Mouse (Mus musculus) right cerebral cortex, postnatal 14 days (tissue): ENCODE measurements around the gene Slc4a3.

Source experiments
- DNase-seq: peaks from one replicate; pipeline ENCODE4 v3.0.0; 2022

Gene Slc4a3

GRCm38 (mm10) chr1:75524679-75525078 is 21.4 kb upstream of the Slc4a3 start:
- no peak for DNase-seq

DNA sequence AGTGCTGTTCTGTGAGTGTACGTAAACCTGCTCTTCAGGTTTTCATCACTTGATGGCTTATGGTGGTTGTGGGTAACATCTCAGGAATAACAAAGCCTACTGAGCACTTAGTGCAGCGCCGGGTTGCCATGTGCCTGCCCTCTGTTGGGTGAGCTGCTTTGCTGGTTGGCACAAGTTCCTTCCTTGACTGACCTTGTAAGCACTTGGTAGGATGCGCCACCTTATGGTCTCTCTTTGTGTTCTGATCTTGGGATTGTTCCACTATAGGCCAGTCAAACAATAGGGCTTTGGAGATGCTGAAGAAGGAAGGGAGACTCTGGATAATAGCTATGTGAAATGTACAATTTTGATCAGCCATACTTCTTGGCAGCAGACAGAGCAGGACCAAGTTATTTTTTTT is 15.5 kb upstream of the Slc4a3 start:
- DNase-seq: no peak

DNA sequence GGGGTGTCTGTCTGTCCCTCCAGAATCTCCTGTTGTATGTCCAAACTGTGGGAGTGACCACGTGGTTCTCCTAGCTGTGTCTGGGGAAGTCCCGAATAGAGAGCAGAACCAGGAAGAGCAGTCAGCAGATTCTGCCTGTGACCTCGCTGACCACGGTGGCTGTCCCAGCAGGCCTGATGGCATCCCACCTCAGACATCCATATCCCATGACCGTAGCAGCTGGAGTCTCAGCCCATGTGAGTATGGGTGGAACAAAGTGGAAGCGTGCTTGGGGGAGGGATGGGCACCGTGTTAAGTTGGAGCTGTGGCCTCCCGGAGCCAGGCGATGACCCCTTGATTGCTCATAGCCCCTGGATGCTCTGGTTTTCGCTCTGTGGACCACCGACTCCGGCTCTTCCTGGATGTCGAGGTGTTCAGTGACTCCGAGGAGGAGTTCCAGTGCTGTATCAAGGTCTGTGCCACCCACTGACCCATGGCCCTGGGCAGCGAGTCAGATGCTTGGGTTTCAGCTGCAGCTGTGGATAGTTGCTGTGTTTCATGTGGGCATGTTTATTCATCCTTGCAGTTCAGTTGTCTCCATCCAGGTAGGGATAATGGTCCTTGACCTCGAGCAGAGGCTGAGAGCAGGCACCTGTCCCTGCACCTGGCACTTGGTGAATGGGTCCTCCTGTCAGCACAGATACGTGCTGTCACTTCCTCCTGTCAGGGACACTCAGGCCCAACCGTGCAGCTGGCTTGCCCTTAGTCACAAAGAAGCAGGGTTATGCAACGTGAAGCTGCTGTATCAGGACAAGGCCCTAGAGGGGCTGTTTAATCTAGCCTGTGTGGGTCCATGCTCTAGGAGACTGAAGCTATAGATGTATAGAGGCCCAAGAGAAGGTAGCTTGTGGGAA is 13.5 kb upstream of the Slc4a3 start:
- DNase-seq: no peak

- DNase-seq: no peak
Observed at GRCm38 (mm10) chr1:75533325-75534252, 12.5 kb upstream of the Slc4a3 start.

DNA sequence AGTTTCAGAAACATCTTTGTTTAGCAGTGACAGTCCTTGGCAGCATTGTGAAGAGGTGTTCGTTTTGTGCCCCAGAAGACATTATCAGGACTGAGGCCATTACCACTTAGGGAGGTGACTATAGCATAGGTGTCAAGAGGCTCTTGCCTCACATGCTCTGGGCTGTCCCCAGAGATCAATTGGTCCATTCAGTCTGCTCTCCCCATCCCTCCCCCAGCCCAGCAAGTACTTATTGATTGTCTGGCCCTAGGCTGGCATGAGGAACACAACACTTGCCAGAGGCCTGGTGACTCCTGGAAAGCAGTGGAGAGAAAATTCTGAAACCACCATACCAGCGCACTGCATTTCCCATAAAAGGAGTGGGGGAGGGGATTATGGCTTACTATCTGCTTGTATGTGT is 8.5 kb upstream of the Slc4a3 start:
- no peak for DNase-seq

DNA sequence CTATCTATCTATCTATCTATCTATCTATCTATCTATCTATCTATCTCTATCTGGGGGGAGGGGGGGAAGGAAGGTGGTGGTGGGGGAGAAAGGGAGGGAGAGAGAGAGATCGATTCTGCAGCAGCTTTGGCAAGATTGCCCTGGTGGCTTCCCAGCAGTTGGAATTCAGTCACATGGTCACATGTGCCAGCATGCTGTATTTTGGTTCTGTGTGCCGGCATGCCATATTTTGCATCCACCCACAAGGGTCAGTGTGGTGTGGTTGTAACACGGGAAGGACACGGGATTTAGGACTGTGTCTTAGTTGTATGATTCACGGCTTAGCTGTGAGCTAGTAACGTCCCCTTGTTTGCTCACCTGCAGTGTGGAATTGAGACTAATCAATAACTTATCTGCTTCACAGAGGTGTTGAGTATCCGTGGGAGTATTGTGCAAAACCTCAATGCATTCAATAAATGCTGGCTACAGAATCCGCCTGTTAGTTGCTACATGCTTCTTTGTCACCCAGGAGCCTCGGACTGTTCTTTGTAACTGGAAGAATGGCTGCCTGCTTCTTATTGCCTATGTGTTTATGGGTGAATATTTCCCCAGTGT is 7.4 kb upstream of the Slc4a3 start:
- DNase-seq: no peak

- no peak for DNase-seq
Observed at GRCm38 (mm10) chr1:75541496-75541895, 4.6 kb upstream of the Slc4a3 start.

GRCm38 (mm10) chr1:75544351-75544750 is 1.7 kb upstream of the Slc4a3 start:
- no peak for DNase-seq

GRCm38 (mm10) chr1:75547351-75547750 is 1.3 kb downstream of the Slc4a3 start:
- DNase-seq: no peak

- no peak for DNase-seq
Observed at GRCm38 (mm10) chr1:75548083-75548482, 2.0 kb downstream of the Slc4a3 start.

- DNase-seq: no peak
Observed at GRCm38 (mm10) chr1:75548871-75549270, 2.8 kb downstream of the Slc4a3 start.

DNA sequence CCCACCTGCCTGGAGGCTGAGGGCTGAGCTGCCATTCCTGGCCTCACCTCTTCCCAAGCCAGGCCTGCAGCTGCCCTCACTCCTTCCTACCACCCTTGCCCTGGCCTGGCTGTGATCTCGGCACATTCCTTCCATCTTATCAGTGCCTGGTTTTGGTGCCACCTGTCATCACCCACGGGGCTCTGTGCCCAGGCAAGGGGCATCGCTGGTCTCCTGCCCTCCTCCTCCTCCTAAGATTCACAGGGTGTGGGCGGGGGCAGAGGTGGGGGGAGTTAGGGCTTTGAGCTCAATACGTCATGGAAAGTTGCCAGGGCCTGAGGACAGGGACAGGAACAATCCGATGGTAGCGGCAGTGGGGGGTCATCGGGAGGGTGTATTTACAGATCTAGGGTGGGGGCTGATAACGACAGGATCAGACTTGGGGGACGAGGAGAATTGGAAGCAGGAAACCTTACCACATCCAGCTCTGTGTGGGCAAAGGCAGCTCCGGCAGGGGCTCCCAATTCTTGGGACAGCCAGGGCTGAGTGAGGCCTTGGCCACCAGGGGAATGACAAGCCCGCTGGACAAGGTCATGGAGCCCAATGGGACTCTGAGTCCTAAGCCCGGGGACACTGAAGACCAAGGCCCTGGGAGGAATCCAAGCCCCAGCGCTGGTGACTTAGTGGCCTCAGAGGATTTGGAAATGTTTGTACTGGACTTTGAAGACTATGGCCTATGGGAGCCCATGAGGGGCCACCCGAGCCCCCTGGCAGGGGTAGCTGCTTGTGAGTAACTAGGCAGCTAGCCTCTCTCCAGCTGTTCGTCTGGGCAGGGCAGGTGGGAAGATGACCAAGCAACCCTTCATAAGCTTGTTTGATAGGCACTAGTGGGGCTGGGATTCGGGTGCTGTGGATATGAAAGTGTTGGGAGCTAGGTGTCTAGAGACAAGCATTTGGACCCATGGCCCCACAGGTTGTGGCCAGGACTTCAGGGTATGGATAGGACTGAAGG is 3.5 kb downstream of the Slc4a3 start:
- no peak for DNase-seq

GRCm38 (mm10) chr1:75550586-75550985 is 4.5 kb downstream of the Slc4a3 start:
- no peak for DNase-seq

- no peak for DNase-seq
Observed at GRCm38 (mm10) chr1:75555680-75556079, 9.6 kb downstream of the Slc4a3 start.

GRCm38 (mm10) chr1:75556143-75556781 is 10.2 kb downstream of the Slc4a3 start:
- DNase-seq: no peak

GRCm38 (mm10) chr1:75557041-75557440 is 11.0 kb downstream of the Slc4a3 start:
- DNase-seq: no peak

- DNase-seq: no peak
Observed at GRCm38 (mm10) chr1:75558388-75559178, 12.5 kb downstream of the Slc4a3 start.

- DNase-seq: peak; percentile 95
Observed at GRCm38 (mm10) chr1:75559212-75559925, 13.3 kb downstream of the Slc4a3 start.

DNA sequence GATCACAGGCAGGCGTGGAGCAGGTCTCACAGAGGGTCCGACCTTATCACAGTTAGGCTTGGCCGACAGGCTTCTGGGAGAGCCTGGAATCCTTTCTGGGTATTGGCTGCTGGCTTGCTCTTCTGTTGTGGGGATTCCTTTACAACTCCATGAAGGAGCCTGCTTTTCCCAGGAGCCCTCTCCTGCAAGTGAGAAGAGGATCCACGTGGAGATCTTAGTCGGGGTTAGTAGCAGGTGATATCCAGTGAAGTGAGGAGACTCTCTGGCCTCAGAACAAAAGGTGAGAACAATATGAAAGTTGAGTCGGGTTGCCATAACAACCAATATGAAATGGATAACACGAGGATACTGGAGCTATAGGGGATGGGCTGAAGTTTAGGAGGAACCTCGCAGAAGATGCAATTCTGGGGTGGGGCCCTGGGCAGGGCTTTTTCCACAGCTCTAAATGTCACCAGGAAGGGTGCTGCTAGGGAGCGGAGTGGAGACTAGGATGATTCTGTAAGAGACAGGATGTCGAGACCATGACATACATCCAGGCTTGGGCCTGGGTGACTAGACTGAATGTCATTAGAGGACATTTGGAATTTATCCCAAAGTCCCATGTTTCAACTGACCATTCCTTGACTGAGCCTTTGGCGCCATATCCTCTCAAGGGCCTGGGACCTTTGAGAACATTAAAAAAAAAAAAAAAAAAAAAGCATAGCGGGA is 14.3 kb downstream of the Slc4a3 start:
- no peak for DNase-seq
